Comparison of ENCODE assay signal across 10 mouse cellular contexts in the genomic region with DNA sequence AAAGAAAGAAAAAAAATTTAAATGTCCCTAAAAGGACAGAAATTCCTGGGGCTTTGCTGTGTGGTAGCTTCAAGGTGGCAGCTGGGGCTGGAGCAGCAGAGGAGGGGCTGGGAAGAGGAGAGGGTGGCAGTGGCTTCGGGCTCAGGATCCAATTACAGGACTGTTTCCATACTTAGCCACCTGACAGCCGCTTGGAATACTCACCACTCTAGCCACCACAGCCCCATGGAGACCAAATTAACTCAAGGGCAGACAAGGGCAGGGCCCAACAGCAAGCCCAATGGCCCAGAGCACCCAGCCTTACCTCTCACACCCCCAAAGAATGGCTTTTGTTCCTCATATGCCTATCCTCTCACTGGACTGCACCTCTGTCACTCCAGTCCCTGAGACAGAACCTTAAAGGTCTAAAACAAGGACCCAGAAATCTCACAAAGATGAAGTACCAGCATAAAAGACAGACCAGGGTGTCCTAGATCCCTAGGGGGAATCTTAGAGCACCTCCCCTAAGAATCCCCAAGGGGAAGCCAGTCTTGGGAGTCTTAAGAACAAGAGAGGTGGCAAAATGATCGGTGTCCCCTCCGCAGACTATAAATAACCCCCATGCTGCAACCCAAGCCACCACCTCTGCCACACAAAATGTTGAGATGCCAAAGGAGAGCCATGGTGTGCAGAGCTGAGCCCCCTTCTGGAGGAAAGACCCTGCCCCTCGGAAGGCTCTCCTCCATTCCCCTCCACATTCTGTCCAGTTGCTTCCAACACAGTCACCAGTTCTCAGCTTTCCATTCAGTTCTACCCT. TPM values are rescaled to one million over a fixed set of nuclear protein-coding genes. Genes with fewer than 3 reads are reported as not detected.
DNase-seq lines count a peak whose midpoint lies in the region; ATAC-seq lines count a peak whose summit lies in the region.
"Had no signal": no experiment of that assay in that cellular context is flagged by ENCODE, and none has a peak within 500 bp of the region (broad histone marks: within the 10 kb centered on the region; RNA-seq: fewer than 3 reads in every experiment).

No protein-coding gene starts in this region.

- intact Hi-C loops in heart, postnatal 14 days (cut with DNase I), result no loop called here

- no peaks in the 10 kb centered on the region for H3K27me3 ChIP-seq in midbrain, embryonic 11.5 days (ENCODE audit: control insufficient read depth, insufficient read depth, low read length)
- no peaks in the 10 kb centered on the region for H3K27me3 ChIP-seq in midbrain, embryonic 10.5 days (ENCODE audit: low read depth, poor library complexity, severe bottlenecking)
- H3K27me3 ChIP-seq: neural tube, embryonic 13.5 days had no signal

- no peak overlapping the region for H3K4me2 ChIP-seq in midbrain, embryonic 11.5 days
- H3K4me2 ChIP-seq: liver, embryonic 11.5 days; neural tube, embryonic 13.5 days had no signal

- H3K4me1 ChIP-seq in midbrain, embryonic 11.5 days (ENCODE audit: control insufficient read depth, insufficient read depth, low read length), result no peaks in the 10 kb centered on the region; the same call in 1 of the 2 replicates
- peaks cover 17% of the 10 kb centered on the region for H3K4me1 ChIP-seq in midbrain, embryonic 10.5 days

- no peak overlapping the region for H3K4me3 ChIP-seq in midbrain, embryonic 11.5 days (ENCODE audit: low read depth, low read length)
- no peak overlapping the region for H3K4me3 ChIP-seq in midbrain, embryonic 10.5 days
- H3K4me3 ChIP-seq: neural tube, embryonic 13.5 days had no signal

- H3K9me3 ChIP-seq in midbrain, embryonic 11.5 days (ENCODE audit: control insufficient read depth, low read length), result no peaks in the 10 kb centered on the region
- no peaks in the 10 kb centered on the region for H3K9me3 ChIP-seq in midbrain, embryonic 10.5 days (replicated peaks)
- H3K9me3 ChIP-seq: neural tube, embryonic 13.5 days had no signal

- no peaks in the 10 kb centered on the region for H3K36me3 ChIP-seq in midbrain, embryonic 11.5 days (ENCODE audit: control insufficient read depth, insufficient read depth, low read length)
- H3K36me3 ChIP-seq in midbrain, embryonic 10.5 days, result no peaks in the 10 kb centered on the region
- H3K36me3 ChIP-seq: neural tube, embryonic 13.5 days had no signal

- DNase-seq in midbrain, embryonic 11.5 days (ENCODE audit: low spot score, missing footprints), result peak; percentile 49
- DNase-seq in midbrain, embryonic 10.5 days (ENCODE audit: low spot score), result no peak
- peak; percentile 74 for DNase-seq in gastrocnemius, postnatal 25 days
- DNase-seq in heart, postnatal 14 days, result peak; percentile 39 to 55
- peak; percentile 88 for DNase-seq in skeletal muscle tissue, adult 2 months (ENCODE audit: low read depth, low spot score)
- no peak for DNase-seq in right cerebral cortex, adult 2 months (ENCODE audit: low spot score in 2 of 2)
- DNase-seq in right cerebral cortex, postnatal 25 days, result no peak
- DNase-seq: thymus, postnatal 36 days had no signal

- no peak overlapping the region for H3K9ac ChIP-seq in midbrain, embryonic 11.5 days (ENCODE audit: low read length)
- H3K9ac ChIP-seq: neural tube, embryonic 13.5 days had no signal

- WGBS in midbrain, embryonic 11.5 days, result 75% methylated on average over 5 of the region's 5 CpGs
- WGBS in midbrain, embryonic 10.5 days, result 77% methylated on average over 5 of the region's 5 CpGs

- no peak for ATAC-seq in midbrain, embryonic 11.5 days (ENCODE audit: low FRiP score)

- H3K27ac ChIP-seq in midbrain, embryonic 11.5 days (ENCODE audit: low read depth, low read length), result no peak overlapping the region
- no peak overlapping the region for H3K27ac ChIP-seq in midbrain, embryonic 10.5 days (replicated peaks)
- H3K27ac ChIP-seq: neural tube, embryonic 13.5 days had no signal

RNA-seq across cellular contexts. Expression of gene Srl, which starts 19.7 kb away (rescaled TPM):
- polyA plus RNA-seq in midbrain, embryonic 11.5 days (2014; fragmentation: Nextera tagmentation; extraction: Ambion mirVana), result 20.0 and 20.9 TPM in 2 replicates
- polyA plus RNA-seq in midbrain, embryonic 10.5 days (2016; fragmentation: Nextera tagmentation; extraction: Ambion mirVana), result 21.0 and 22.1 TPM in 2 replicates
- total RNA-seq in gastrocnemius, postnatal 25 days (2021), result 1,000 to 10,000 TPM; 1,248 to 1,686 TPM
- 1,000 to 10,000 TPM; 1,039 to 1,112 TPM for total RNA-seq in heart, postnatal 14 days (2021)

RNA-seq across cellular contexts. Expression of gene Tfap4, which starts 37.7 kb away (rescaled TPM):
- polyA plus RNA-seq in midbrain, embryonic 11.5 days (2014; fragmentation: Nextera tagmentation; extraction: Ambion mirVana), result 18.2 and 18.9 TPM in 2 replicates
- polyA plus RNA-seq in midbrain, embryonic 10.5 days (2016; fragmentation: Nextera tagmentation; extraction: Ambion mirVana), result 28.0 and 32.6 TPM in 2 replicates
- 1 to 10 TPM; 2.3 to 3.2 TPM for total RNA-seq in gastrocnemius, postnatal 25 days (2021)
- 1 to 10 TPM; 3.0 to 3.1 TPM for total RNA-seq in heart, postnatal 14 days (2021)

Comparison
In these comparisons a context has a peak if more than half of its experiments do, and no peak if none do; other contexts are left out.
1. DNase-seq: peak in midbrain, embryonic 11.5 days (single experiment), gastrocnemius, postnatal 25 days (single experiment), heart, postnatal 14 days (2 of 2) and skeletal muscle tissue, adult 2 months (single experiment); none in midbrain, embryonic 10.5 days (single experiment), right cerebral cortex, adult 2 months (0 of 2) and right cerebral cortex, postnatal 25 days (single experiment).